Mouse (Mus musculus): ENCODE results near the gene Slc44a3.
A peak's percentile ranks its signal among the peaks of the same experiment; 100 is the strongest.

Slc44a3 gene

GRCm38 (mm10) chr3:121532176-121532575, at the start of gene Slc44a3:
TSS of gene Slc44a3 (minus strand) at chr3:121532404.
- DNase-seq (ENCODE audit: low spot score): peak; percentile 38

DNA sequence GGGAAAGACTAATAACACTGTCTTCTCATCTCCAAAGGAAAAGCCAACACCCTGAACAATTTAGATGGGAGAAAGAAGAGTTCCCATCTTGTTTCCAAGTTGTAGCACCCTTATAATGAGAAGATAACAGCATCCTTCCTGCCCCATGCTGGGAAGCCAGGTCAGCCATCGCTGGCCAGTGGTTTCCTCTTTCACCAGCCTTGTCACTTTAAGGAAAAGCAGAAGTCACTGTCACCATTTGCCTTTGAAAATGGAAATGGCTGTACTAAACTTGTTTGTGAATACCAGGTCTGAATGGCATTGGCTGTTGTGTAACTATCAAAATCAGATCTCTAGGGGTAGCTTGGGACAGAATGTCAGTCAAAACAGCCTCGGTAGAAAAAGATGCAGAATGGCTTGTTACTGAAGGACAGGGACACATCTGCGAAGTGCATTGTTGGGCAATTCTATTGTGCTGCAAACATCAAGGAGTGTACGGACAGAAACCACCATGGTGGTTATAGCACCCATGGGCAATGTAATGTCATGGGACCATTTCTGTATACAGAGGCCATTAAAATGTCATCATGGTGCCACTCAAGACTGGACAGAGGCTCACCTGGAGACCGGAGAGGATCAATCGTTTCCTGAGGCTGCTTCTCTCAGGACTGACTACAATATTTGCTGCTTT, 47.8 kb upstream of the Slc44a3 start:
- no peak for DNase-seq (ENCODE audit: low spot score)

GRCm38 (mm10) chr3:121579402-121579801, 47.2 kb upstream of the Slc44a3 start:
- DNase-seq (ENCODE audit: low spot score): no peak

DNA sequence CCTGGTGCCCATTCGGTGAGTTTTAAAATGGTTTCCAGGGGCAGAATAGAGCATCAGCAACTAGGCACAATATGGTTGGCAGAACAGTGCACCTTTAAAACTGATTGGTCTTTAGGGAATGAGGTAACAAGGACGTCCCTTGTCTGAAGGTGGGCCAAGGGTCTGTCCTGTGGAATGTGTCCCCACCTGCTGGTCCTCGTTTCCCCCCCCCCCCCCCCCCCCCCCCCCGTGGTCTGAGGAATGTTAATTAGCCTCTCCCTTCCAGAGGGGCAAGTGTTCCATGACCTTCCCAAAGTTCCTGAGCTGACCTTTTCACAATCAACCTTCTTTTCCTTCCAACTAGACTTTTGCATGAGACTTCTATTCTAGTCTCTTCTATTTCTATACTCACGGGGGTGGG, 46.5 kb upstream of the Slc44a3 start:
- no peak for DNase-seq (ENCODE audit: low spot score)

DNA sequence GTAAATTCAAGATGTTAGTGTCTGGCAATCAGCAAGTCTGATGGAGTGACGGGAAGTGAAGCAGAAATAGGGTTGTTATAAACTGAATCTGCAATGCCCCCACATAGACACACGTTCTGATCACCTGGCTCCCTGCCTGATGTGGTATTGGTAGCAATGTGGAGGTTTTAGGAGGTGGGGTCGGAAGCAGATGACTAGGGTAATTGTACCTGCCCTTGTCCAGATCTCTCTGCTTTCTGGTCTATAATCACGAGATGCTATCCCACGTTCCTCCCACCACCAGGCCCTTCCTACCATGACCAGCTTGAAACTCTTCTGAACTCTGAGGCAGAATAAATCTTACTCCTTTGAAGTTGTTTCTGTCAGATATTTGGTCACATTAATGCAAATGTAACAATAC, 45.4 kb upstream of the Slc44a3 start:
- no peak for DNase-seq (ENCODE audit: low spot score)

DNA sequence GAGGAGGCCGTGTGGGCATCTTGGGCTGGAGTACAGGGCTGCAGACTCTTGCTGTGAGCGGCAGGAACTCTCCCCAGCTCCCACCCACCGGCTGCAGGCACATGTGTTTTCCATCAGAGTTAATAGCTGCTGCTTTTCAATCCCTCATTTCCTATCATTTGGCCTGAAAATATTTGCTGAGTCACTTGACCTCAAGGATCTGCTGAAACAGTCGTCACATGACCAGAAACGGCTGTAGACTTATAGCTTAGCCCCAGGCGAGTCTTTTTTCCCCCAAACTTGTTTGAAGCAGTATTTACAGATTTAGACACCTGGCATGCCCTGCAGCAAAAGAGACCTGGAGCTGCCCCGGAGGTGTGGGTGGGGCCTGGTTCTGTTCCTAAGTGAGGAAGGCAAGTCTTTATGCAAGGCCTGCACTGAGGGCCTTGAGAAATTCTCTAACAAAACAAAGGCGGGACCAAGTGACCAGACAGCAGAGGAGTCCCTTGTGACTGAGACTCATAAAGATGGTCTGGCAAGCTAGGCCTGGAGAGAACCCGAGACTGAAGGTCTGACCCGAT, 44.9 kb upstream of the Slc44a3 start:
- DNase-seq (ENCODE audit: low spot score): peak; percentile 88

- DNase-seq (ENCODE audit: low spot score): peak; percentile 35
Measured at GRCm38 (mm10) chr3:121576367-121576766, 44.2 kb upstream of the Slc44a3 start.

DNA sequence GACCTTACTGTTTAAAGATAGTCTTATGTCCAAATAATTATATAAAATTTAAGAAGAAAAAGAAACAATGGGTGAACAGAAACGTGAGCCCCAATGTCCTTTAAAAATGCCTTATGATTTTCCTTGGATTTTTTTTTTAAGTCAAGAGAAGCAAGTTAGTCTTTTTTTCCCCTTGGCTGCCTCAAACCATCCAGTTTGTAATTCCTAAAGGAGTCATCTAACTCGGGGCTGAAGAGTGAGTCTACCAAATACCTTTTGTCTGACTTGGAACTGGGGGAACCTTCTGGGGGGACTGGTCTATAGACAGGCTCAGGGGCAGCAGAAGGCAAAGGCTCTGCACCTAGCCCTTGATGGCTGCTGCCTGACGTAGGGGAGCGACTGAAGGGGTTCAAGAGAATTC, 42.2 kb upstream of the Slc44a3 start:
- DNase-seq (ENCODE audit: low spot score): no peak

GRCm38 (mm10) chr3:121573858-121574257, 41.7 kb upstream of the Slc44a3 start:
- no peak for DNase-seq (ENCODE audit: low spot score)

- no peak for DNase-seq (ENCODE audit: low spot score)
Measured at GRCm38 (mm10) chr3:121571491-121571890, 39.3 kb upstream of the Slc44a3 start.

DNA sequence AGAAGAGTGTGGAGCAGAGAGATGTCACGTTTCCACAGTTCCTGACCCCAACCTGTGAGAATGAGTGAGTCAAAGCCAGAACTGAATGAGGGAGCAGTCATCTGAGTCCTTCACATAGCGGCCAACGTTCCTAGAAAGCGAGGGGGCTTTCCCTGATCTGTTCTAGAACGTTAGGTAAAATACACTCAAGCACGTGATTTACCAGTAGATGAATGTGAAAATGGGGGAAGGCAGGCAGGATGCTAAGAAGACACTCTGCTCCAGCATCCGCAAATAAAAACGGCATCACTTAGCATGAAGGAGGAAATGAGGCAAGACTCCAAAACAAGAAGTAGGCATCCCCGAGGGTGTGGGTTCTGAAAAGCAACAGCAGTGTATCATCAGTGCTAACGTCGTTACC, 38.4 kb upstream of the Slc44a3 start:
- DNase-seq (ENCODE audit: low spot score): no peak

DNA sequence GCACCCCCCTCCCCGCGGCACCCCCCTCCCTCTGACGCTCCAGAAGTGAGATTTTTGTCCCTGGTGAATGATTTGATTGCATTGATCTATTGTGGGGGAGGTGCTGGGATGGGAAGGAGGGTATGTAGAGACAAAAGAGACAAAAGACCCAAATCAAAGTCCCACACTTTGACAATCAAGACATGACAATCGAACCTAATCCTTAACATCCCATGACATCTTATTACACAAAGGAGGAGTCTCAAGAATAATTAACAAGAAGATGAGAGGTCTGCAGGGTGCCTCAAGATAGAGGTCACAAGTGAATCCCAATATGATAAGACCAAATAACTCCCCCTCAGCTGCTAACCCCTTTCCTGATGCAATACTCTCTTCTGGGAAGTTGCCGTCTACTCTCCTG, 37.6 kb upstream of the Slc44a3 start:
- no peak for DNase-seq (ENCODE audit: low spot score)

DNA sequence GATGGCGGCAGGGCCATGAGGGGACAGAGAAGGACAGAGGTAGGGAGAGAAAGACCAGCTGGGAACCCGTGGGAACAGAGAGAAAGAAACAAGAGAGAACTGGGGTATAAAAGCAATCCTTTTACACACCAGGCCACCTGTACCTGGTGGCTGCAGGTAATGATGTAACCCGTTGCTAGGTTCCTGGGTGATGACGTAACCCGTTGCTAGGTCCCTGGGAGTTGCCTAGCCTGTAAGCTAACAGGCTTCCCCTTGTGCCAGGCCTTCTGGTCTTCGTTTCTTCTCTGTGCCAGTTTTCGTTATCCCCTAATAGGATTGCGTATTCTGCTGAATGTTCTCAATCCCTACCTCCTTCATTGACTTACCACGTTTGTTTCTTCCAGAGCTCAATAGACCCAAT, 36.8 kb upstream of the Slc44a3 start:
- no peak for DNase-seq (ENCODE audit: low spot score)

DNA sequence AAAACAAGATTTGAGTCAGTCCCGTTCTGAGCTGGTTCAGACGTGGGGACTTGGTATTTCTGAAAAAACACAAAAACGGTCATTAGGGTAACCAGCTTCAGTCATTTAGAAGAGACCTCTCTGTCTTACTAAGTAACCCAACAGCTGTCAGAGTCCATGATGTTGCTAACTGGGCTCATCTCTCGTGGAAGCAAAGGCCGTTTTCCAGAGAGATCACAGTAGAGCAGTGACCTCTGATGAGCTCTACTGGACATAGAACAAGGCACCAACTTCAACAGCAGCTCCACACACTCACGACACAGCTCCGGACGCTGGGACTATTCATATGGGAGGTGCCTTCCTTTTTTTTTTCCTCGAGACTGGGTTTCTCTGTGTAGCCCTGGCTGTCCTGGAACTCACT, 35.7 kb upstream of the Slc44a3 start:
- DNase-seq (ENCODE audit: low spot score): no peak

- DNase-seq (ENCODE audit: low spot score): no peak
Measured at GRCm38 (mm10) chr3:121567337-121567900, 35.2 kb upstream of the Slc44a3 start.

DNA sequence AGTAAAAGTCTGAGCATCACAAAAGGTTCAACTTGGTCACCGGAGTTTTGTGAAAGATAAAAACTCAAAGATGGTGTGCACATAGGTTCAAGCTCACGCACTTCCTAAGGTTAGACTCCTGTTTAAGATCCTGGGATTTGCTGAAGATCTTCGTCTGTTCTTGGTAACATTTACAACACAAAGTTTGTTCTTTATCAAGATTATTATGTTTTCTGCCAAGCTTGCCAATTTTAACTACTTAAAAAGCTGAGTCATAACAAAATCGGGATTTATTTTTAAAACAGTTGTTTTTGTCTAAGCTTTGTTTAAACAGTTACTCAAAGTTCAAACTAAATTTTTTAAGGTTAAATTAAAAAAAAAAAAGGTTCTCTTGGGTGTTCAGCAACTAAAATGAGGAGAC, 34.7 kb upstream of the Slc44a3 start:
- no peak for DNase-seq (ENCODE audit: low spot score)

- no peak for DNase-seq (ENCODE audit: low spot score)
Measured at GRCm38 (mm10) chr3:121561803-121562202, 29.6 kb upstream of the Slc44a3 start.

- no peak for DNase-seq (ENCODE audit: low spot score)
Measured at GRCm38 (mm10) chr3:121560115-121560865, 28.1 kb upstream of the Slc44a3 start.

- no peak for DNase-seq (ENCODE audit: low spot score)
Measured at GRCm38 (mm10) chr3:121559406-121560114, 27.4 kb upstream of the Slc44a3 start.

GRCm38 (mm10) chr3:121558861-121559260, 26.7 kb upstream of the Slc44a3 start:
- DNase-seq (ENCODE audit: low spot score): no peak

DNA sequence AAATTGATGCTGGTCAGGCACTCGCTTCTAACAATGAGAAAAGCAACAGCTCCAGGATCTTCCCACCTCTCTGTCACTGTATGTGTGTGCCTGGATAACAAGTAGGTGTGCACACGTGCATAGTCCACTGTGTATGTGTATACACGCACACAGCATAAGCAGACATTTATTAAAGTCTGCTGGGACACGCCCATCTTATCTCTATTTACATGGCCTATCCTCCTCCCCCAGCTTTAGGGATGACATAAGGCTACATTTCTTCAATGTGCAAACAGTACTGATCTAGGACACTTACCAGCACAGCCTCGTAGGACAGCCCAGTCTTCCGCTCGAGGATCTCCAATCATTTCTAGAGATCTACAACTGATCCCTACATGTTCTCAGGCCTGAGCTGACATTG, 24.1 kb upstream of the Slc44a3 start:
- no peak for DNase-seq (ENCODE audit: low spot score)

DNA sequence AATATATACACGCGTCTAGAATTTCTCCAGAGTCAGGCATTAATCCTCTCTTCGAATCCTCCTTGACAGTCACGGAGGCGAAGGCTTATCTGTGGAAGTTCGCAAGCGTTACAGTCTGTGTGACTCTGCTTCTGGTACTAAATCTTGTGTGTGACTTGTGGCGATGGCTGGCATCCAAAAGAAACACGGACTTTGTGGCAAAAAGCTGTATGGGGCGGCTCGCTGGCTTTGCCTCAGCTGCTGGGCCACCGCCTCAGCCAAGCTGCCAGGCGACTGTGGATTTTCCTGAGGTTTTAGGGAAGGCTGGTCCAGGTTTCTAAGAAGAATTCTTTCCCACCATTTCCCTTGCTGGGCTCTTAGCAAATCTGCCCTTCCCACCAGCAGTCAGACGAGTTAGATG, 21.1 kb upstream of the Slc44a3 start:
- DNase-seq (ENCODE audit: low spot score): no peak
